Mouse (Mus musculus) lung, postnatal 0 days (tissue): ENCODE results near the gene Znrf4. TPM values are rescaled to one million over a fixed set of nuclear protein-coding genes. Genes with fewer than 3 reads are reported as not detected.

Experiments used
- ATAC-seq: fragments of 200-750 bp; cut with Nextera tagmentation; 2 replicates; pipeline ENCODE4 v1.8.0; 2017; ENCODE audit warnings: moderate library complexity
- DNase-seq: peaks from one replicate; pipeline ENCODE4 v3.0.0-alpha.2; 2016; ENCODE audit warnings: low spot score
- H3K27ac ChIP-seq: fragments of 300-500 bp; sonication (generic); 2 replicates; pipeline ENCODE4 v1.5.1; 2014; ENCODE audit warnings: antibody characterized with exemption, mild to moderate bottlenecking, low read length, mixed read lengths
- H3K27me3 ChIP-seq: fragments of 300-500 bp; sonication (generic); replicated peaks from 2 replicates; pipeline ENCODE4 v1.6.1; 2014; ENCODE audit warnings: low read length, mixed read lengths; ENCODE audit not compliant: insufficient read depth
- H3K36me3 ChIP-seq: fragments of 300-500 bp; sonication (generic); 2 replicates; pipeline ENCODE4 v1.6.1; 2014; ENCODE audit warnings: low read length, mixed read lengths; ENCODE audit not compliant: insufficient read depth
- H3K4me1 ChIP-seq: fragments of 300-500 bp; sonication (generic); 2 replicates; pipeline ENCODE4 v1.6.1; 2014; ENCODE audit warnings: antibody characterized with exemption, low read depth, low read length, mixed read lengths; ENCODE audit not compliant: insufficient read depth
- H3K4me2 ChIP-seq: fragments of 300-500 bp; sonication (generic); replicated peaks from 2 replicates; pipeline ENCODE4 v1.6.1; 2014; ENCODE audit warnings: low read depth, mild to moderate bottlenecking, low read length, moderate library complexity, mixed read lengths
- H3K4me3 ChIP-seq: fragments of 300-500 bp; sonication (generic); 2 replicates; pipeline ENCODE4 v1.5.1; 2014; ENCODE audit warnings: low read depth, low read length
- H3K9ac ChIP-seq: fragments of 300-500 bp; sonication (generic); replicated peaks from 2 replicates; pipeline ENCODE4 v1.6.1; 2014; ENCODE audit warnings: low read depth, mild to moderate bottlenecking
- H3K9me3 ChIP-seq: fragments of 300-500 bp; sonication (generic); 2 replicates; pipeline ENCODE4 v1.6.1; 2016; ENCODE audit warnings: low read length, mixed read lengths
- CTCF ChIP-seq: IDR thresholded peaks from 2 replicates; pipeline ENCODE4 v1.5.1; 2016; ENCODE audit warnings: antibody characterized with exemption, mild to moderate bottlenecking
- EP300 ChIP-seq: IDR thresholded peaks from 2 replicates; pipeline ENCODE4 v1.6.1; 2016; ENCODE audit warnings: antibody characterized with exemption, mild to moderate bottlenecking, control low read depth
- WGBS: fragments of 180-500 bp; shearing (Covaris S2); extraction: QIAGEN DNeasy Blood & Tissue Kit; methylation state at CpG from one replicate; pipeline ENCODE4 v1.1.7; 2014; 5-methylcytosine and 5-hydroxymethylcytosine counted together
- polyA plus RNA-seq: library from polyadenylated mRNA; unstranded; fragments of >200 nt; fragmentation: Nextera tagmentation; extraction: Ambion mirVana; gene quantifications from 2 replicates; pipeline ENCODE4 v1.2.1, GENCODE M21; 2015

Znrf4 gene
- polyA plus RNA-seq, 1 experiment from 2014 or later: not detected

DNA sequence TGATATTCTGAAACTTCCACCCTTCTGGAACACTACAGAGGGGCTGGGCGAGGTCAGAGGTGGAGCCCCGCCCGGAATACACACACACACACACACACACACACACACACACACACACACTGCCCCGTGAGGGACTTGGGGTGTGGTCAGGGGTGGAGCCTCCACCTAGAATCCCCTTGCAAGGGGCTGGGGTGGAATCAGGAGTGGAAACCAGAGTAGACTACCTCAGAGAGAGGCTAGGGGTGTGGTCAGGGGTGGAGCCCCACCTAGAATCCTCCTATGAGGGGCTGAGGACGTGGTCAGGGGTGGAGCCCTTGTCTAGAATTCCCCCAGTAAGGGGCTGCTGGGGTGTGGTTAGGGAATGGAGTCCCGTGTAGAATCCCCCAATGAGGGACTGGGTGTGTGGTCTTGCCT lies 28.3 kb upstream of the Znrf4 start:
- H3K4me1 ChIP-seq: no peaks in the 10 kb centered on the region
- DNase-seq: no peak
- peak; percentile 49 for ATAC-seq
- no peak overlapping the region for H3K27ac ChIP-seq
- H3K4me3 ChIP-seq: no peak overlapping the region
- H3K4me2 ChIP-seq: no peak overlapping the region
- WGBS: 30% methylated on average over 6 of the region's 6 CpGs
- H3K9ac ChIP-seq: no peak overlapping the region
- TF ChIP-seq EP300 (no peak), CTCF (no peak)
- no peaks in the 10 kb centered on the region for H3K27me3 ChIP-seq
- H3K36me3 ChIP-seq: no peaks in the 10 kb centered on the region
- no peaks in the 10 kb centered on the region for H3K9me3 ChIP-seq

DNA sequence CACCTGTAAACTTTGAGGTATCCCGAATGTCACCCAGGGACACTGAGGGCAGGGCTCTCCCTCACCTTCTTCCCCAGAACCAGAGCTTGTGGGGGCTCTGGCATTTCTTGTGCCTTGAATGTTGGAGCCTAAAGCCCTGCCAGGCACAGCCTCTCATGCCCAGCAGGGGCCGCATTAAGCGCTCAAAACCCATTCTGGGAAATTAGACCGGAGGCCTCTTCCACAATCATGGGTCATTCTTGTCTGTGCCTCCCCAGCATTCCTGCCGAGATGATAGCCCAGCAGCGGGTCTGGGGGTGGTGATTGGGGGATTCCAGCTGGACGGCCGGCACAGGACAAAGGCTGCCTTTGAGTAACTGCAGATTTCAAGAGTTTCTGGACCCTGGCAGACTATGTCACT lies 25.7 kb upstream of the Znrf4 start:
- ATAC-seq (no peak), DNase-seq (no peak)
- H3K36me3 ChIP-seq: no peaks in the 10 kb centered on the region
- no peaks in the 10 kb centered on the region for H3K9me3 ChIP-seq
- 36% methylated on average over 8 of the region's 8 CpGs for WGBS
- no peaks in the 10 kb centered on the region for H3K4me1 ChIP-seq
- H3K4me3 ChIP-seq: no peak overlapping the region
- H3K27ac ChIP-seq: no peak overlapping the region
- no peaks in the 10 kb centered on the region for H3K27me3 ChIP-seq
- no peak overlapping the region for H3K9ac ChIP-seq
- TF ChIP-seq CTCF (peak; percentile 13; the same call in 1 of the 2 replicates), EP300 (no peak)
- no peak overlapping the region for H3K4me2 ChIP-seq

- TF ChIP-seq CTCF (no peak), EP300 (no peak)
Observed at GRCm38 (mm10) chr17:56536874-56537273, 24.6 kb upstream of the Znrf4 start.

DNA sequence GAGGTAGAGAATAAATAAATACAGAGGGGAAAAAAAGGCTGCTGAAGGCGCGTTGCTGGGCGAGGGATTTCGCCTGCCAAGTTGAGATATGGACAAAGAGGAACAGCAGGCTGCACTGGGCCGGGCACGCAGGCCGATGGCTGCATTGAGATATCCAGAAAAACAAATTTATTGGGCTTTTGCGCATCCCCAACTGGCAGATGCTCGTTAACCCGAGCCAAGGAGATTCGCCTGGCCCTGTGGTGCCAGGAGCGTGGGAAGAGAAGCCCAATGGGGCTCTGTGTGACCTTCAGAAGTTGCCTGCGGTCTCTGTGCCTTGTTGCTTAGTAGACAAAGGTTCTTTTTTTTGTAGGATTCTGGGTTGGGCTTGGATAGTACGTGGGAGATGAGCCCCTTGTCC lies 24.0 kb upstream of the Znrf4 start:
- no peak for ATAC-seq
- no peaks in the 10 kb centered on the region for H3K27me3 ChIP-seq
- no peak overlapping the region for H3K27ac ChIP-seq
- 49% methylated on average over 14 of the region's 14 CpGs for WGBS
- no peak for TF ChIP-seq EP300
- TF ChIP-seq CTCF: no peak
- no peaks in the 10 kb centered on the region for H3K9me3 ChIP-seq
- no peak overlapping the region for H3K4me2 ChIP-seq
- H3K4me1 ChIP-seq: no peaks in the 10 kb centered on the region
- DNase-seq: no peak
- H3K4me3 ChIP-seq: no peak overlapping the region
- no peak overlapping the region for H3K9ac ChIP-seq
- no peaks in the 10 kb centered on the region for H3K36me3 ChIP-seq

More at GRCm38 (mm10) chr17:56536874-56537273, 24.6 kb upstream of the Znrf4 start:
- no peak for ATAC-seq
- H3K27me3 ChIP-seq: no peaks in the 10 kb centered on the region
- no peak overlapping the region for H3K4me2 ChIP-seq
- H3K9me3 ChIP-seq: no peaks in the 10 kb centered on the region
- no peak overlapping the region for H3K9ac ChIP-seq
- H3K4me3 ChIP-seq: no peak overlapping the region
- no peaks in the 10 kb centered on the region for H3K36me3 ChIP-seq
- DNase-seq: no peak
- H3K27ac ChIP-seq: no peak overlapping the region
- WGBS: 75% methylated on average over 3 of the region's 3 CpGs
- H3K4me1 ChIP-seq: no peaks in the 10 kb centered on the region

DNA sequence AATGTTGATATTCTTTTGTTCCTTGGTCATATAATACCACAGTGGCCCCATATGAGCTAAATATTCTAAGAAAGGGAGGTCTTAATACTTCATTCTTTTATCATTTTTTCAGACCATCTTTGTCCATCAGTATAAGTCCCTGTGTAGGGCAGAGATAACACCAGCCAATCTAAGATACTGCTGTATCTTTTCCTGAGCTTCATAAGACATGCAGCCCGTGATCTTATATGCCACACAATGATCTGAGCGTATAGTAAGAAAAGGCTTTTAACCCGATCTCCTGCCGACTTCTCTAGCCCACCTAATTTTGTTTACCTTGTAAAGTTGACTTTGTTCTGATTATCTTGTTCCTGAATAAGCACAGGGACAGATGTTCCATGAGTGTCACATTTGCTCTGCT lies 12.7 kb upstream of the Znrf4 start:
- no peak overlapping the region for H3K9ac ChIP-seq
- no peaks in the 10 kb centered on the region for H3K4me1 ChIP-seq
- H3K9me3 ChIP-seq: no peaks in the 10 kb centered on the region
- H3K27ac ChIP-seq: no peak overlapping the region
- no peak for ATAC-seq
- no peak overlapping the region for H3K4me3 ChIP-seq
- no peak for TF ChIP-seq EP300
- TF ChIP-seq CTCF: no peak
- no peaks in the 10 kb centered on the region for H3K27me3 ChIP-seq
- no peak for DNase-seq
- H3K36me3 ChIP-seq: no peaks in the 10 kb centered on the region
- 45% methylated on average over 4 of the region's 4 CpGs for WGBS
- H3K4me2 ChIP-seq: no peak overlapping the region

- no peak overlapping the region for H3K27ac ChIP-seq
- H3K4me3 ChIP-seq: no peak overlapping the region
- no peak overlapping the region for H3K9ac ChIP-seq
- H3K36me3 ChIP-seq: no peaks in the 10 kb centered on the region
- H3K4me1 ChIP-seq: no peaks in the 10 kb centered on the region
- H3K9me3 ChIP-seq: no peaks in the 10 kb centered on the region
- DNase-seq (no peak), ATAC-seq (no peak)
- WGBS: 19% methylated on average over 1 of the region's 1 CpGs
- no peak for TF ChIP-seq EP300
- no peak for TF ChIP-seq CTCF
- no peak overlapping the region for H3K4me2 ChIP-seq
- no peaks in the 10 kb centered on the region for H3K27me3 ChIP-seq
Observed at GRCm38 (mm10) chr17:56522744-56523143, 10.5 kb upstream of the Znrf4 start.
